Mouse (Mus musculus): Measurements from ENCODE around the gene Crtap. TPM values are rescaled to one million over a fixed set of nuclear protein-coding genes. Genes with fewer than 3 reads are reported as not detected.
"Not testable (repeated sequence)": the region's sequence is repeated elsewhere in the genome, so short reads cannot be mapped to it uniquely, and the experiment has no call there.

The Crtap gene
- polyA plus RNA-seq, 1 experiment = 30.3 TPM

DNA sequence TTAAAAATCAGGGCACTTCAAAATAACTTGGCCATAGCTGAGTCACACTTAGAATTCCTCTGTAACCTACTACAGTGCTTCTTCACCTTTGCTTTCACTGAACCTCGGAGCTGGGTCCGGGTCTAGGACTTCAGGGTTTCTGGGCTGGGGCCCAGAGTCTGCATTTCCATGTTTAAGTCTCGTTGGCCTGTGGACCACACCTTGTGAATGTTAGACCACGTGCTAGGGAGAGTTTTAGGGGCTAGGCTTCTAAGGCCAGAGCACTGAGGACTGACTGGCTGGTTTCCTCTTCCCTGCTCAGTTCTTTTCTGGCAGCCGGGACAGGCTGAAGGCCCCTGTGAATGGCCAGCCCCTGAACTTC, 10.1 kb upstream of the Crtap start:
- no peak for DNase-seq (ENCODE audit: low read depth, low spot score)
- 5% methylated on average over 5 of the region's 5 CpGs for WGBS

DNA sequence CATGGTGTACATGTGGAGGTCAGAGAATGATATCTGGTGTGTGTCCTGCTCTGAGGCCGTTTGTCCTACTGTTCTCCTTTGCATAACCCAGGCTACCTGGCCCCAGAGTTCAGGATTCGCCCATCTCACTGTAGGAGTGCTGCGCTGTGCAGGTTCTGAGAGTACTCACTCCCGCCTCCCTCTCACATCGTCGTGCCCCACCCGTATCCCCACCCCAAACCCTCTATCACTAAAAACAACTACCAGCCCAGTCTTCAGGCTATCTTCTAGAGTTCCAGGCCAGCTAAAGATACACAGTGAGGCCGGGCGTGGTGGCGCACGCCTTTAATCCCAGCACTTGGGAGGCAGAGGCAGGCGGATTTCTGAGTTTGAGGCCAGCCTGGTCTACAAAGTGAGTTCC, 9.2 kb upstream of the Crtap start:
- WGBS = 90% methylated on average over 12 of the region's 12 CpGs
- DNase-seq (ENCODE audit: low read depth, low spot score) = no peak

DNA sequence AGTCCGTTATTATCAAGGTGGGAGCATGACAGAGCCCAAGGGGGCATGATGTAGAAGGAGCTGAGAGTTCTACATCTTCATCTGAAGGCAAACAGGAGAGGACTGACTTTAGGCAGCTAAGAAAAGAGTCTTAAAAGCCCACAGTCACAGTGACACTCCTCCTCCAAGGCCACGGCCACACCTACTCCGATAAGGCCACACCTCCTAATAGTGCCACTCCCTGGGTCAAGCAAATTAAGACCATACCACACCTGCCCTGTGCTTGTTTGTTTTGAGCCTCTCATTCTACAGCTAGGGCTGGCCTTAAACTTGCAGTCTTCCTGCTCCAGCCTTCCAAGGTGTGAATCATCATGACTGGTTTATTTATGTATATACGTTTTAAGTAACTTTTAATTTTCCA, 4.8 kb upstream of the Crtap start:
- DNase-seq (ENCODE audit: low read depth, low spot score) = peak; percentile 42

DNA sequence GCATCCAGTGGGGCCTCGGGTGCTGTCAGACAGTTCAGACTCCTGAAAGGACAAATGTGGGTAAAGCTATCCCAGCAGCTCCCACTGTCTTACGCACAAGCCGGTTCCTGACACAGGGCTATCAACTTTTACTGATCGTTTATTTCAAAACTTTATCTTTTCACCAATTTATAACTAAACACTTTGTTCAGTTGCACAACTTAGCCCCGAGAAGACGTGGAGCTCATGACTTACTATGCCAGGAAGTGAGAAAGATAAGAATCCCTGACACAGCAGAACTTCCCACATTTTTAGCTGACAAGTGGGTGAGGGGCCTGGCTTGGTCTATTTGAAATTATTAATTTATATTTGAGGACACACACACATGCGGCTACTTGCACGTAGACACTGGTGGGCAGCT, 4.2 kb upstream of the Crtap start:
- 78% methylated on average over 8 of the region's 8 CpGs for WGBS

More for the DNA sequence above, 4.8 kb upstream of the Crtap start:
- 36% methylated on average over 4 of the region's 4 CpGs for WGBS

DNA sequence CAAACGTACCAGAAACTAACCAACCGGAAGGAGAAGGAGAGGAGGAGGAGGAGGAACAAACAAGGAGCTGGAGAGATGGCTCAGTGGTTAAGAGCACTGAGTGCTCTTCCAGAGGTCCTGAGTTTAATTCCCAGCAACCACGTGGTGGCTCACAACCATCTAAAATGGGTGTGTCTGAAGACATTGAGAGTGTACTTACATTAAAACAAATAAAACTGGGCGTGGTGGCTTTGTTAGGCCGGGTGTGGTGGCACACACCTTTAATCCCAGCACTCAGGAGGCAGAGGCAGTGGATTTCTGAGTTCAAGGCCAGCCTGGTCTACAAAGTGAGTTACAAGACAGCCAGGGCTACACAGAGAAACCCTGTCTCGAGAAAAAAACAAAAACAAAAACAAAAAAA, 3.7 kb upstream of the Crtap start:
- WGBS = 40% methylated on average over 6 of the region's 6 CpGs
- DNase-seq (ENCODE audit: low read depth, low spot score) = not testable (repeated sequence)

More for the DNA sequence above, 4.2 kb upstream of the Crtap start:
- no peak for DNase-seq (ENCODE audit: low read depth, low spot score)

DNA sequence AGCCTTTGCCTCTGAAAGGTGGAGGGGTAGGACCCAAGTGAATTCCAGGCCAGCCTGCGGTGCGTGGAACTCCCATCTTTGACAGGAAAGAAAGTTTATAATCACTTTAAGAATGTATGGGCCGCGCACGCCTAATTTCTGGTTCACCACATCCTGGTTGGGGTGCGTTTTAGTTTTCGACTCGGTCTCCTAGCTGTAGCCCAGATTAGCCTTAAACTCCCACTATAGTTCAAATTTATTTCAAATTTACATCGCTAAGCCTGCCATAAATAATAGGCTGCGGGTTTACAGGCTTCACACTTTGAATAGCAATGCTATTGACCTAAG, 237 bp upstream of the Crtap start:
- 2% methylated on average over 10 of the region's 10 CpGs for WGBS
- DNase-seq (ENCODE audit: low read depth, low spot score) = no peak

DNA sequence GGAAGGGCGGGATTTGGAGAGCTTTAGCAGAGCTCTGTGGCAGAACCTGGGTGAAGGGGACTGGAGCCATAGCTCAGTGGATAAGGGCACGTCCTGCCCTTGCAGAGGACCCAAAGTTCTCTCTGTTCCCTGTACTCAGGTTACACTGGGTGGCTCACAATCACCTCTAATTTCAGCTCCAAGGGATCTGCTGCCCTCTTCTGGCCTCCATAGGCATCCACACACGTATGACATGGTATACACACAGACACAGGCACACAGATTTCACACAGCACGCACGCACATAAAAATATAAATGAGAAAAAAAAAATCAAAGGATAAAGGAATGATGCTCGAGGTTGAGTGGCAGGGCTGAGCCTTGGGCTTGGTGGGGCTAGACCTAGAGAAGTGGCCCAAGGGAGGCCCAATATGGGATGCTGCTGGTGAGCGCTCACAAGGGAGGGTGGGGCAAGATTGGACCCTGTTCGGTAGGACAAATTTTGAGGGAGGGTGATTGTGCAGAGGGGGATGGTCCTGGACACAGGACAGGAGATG, 1.0 kb downstream of the Crtap start:
- WGBS = 83% methylated on average over 8 of the region's 8 CpGs
- DNase-seq (ENCODE audit: low read depth, low spot score) = no peak

DNA sequence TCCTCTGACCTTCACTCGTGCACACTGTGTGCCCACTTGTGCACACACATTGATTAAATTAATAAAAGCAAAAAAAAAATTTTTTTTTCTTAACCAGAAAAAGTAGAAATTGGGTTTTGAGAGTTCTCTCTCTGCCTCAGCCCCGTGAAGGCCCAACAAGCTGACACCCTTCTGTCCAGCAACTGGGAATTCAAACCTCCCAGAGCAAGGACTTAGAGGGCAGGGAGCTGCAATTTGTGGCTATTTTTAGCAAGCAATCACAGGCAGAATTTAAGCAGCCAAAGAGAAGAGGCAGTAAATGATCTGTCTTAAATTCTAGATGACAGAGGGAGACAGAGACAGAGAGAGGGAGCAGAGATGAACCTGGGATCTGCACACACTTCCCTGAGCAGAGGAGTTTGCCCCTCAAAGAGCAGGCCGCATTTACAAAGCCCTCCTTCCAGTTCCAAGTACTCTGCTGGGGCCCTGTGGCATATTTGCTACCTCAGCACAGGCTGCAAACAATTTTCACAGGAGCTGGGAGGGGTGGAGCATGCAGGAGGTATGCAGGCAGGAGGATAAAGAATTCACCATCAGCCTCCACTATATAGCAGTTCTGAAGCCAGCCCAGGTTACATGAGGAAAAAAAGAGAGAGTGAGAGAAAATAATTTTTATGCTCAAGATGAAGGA, 1.6 kb downstream of the Crtap start:
- 66% methylated on average over 3 of the region's 3 CpGs for WGBS
- DNase-seq (ENCODE audit: low read depth, low spot score) = no peak

GRCm38 (mm10) chr9:114388288-114388687, 2.2 kb downstream of the Crtap start:
- DNase-seq (ENCODE audit: low read depth, low spot score) = no peak
- 74% methylated on average over 8 of the region's 8 CpGs for WGBS

GRCm38 (mm10) chr9:114387086-114387485, 3.4 kb downstream of the Crtap start:
- WGBS = 65% methylated on average over 6 of the region's 6 CpGs
- no peak for DNase-seq (ENCODE audit: low read depth, low spot score)

DNA sequence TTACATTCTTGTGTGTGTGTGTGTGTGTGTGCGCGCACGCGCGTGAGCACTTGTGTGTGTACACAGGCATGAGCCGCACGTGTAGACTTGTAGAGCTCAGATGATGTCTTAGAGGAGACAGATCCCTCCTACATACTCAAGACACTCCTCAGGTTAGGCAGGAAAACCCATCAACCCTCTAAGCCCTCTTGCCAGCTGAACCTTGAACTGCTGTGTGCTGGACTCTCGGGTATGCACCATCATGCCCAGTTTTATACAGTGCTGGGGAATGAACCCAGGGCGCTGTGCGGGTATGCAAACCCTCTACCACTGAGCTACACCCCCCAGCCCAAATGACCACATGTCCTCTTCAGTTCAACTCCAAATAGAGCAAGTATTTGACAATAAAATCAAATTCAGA, 5.3 kb downstream of the Crtap start:
- DNase-seq (ENCODE audit: low read depth, low spot score) = no peak

GRCm38 (mm10) chr9:114384691-114385090, 5.8 kb downstream of the Crtap start:
- DNase-seq (ENCODE audit: low read depth, low spot score) = no peak
- 94% methylated on average over 24 of the region's 24 CpGs for WGBS

More for the DNA sequence above, 5.3 kb downstream of the Crtap start:
- WGBS = 91% methylated on average over 10 of the region's 10 CpGs

DNA sequence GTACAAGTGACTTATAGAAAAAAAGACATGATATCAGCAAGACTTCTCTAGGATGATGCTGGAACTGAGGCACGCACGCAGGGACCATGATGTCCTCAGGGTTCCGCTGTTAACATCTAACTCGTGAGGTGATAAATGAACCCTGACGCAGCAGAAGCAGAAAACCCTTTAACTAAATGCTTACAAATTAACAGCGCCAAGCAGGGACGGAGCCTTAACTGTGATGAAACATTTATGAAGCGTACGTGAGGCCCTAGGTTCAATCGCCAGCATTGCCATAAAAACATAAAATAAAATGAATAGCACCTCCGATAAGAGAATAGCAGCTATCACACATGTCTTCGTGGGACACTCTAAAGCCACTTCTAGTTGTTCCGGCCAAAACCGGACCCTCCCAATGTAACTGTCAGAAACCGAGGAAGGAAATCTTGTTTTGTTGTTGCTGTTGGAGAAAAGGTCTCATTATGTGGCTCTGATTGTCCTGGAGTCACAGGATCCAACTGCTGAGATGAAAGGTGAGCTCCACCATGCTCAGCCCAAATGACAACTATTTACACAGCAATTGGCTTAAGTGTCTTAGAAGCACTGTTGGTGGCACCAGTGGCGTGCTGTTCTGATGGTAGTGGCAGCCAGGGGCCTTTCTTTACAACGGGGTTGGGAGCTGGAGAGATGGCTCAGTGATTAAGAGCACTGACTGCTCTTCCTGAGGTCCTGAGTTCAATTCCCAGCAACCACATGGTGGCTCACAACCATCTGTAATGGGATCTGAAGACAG, 7.4 kb downstream of the Crtap start:
- 38% methylated on average over 17 of the region's 17 CpGs for WGBS
- DNase-seq (ENCODE audit: low read depth, low spot score) = no peak

DNA sequence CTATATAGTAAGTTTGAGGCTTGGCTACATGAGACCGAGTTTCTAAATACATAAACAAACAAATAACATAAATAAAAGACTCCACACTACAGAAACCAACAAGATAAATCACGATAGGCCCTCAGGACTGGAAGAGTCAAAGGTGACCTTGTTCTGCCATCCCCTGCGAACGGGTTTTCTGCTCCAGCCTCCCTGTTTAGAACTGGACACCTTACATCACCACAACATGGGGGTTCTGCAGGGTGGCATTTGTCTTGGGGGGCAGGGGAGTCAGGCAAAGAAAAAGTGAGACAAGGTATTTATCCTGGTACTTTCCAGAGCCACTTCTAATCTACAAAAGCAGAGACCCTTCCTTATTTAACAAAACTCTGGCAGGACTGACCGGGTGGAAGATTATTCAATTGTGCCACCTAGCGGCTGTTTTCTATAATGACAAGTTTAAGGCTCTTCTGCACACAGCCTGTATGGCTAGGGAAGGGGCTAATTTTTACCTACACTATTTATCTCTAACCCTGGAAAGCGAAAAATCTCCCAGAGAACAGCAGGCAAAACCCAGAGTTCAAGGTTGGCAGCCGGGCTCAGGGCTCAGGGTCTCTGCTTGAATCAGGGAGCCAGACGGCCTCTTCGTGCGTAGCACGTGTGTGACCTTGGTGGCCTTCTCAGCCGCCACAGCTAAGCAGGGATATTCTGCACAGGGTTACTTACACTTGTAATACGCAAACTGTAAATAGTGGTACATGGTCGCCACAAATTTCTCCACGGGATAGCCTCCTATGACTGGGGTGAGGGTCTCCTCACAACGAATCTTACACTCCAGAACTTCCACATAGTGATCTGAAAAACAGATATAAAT, 9.4 kb downstream of the Crtap start:
- WGBS = 68% methylated on average over 17 of the region's 17 CpGs
- no peak for DNase-seq (ENCODE audit: low read depth, low spot score)

- DNase-seq (ENCODE audit: low read depth, low spot score) = no peak
- WGBS = 51% methylated on average over 12 of the region's 12 CpGs
Observed at GRCm38 (mm10) chr9:114379871-114380270, 10.6 kb downstream of the Crtap start.

DNA sequence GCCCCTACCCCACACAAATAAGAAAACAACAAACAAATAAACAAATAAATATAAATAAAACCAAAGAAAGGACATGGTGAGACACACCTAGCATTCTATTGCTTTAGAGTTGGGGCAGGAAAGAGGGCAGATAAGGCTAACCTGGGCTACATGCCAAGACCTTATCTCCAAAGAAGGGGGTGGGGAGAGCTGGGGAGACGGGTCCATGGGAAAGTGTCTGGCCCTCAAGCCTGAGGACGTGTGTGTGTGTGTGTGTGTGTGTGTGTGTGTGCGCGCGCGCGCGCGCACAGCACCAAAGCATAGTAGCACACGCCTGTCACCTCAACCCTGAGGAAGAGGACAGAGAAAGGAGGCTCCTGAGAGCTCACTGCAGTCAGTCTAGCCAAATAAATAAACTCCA, 13.3 kb downstream of the Crtap start:
- 63% methylated on average over 10 of the region's 10 CpGs for whole genome bisulfite sequencing
- DNase-seq (ENCODE audit: low read depth, low spot score) = no peak

DNA sequence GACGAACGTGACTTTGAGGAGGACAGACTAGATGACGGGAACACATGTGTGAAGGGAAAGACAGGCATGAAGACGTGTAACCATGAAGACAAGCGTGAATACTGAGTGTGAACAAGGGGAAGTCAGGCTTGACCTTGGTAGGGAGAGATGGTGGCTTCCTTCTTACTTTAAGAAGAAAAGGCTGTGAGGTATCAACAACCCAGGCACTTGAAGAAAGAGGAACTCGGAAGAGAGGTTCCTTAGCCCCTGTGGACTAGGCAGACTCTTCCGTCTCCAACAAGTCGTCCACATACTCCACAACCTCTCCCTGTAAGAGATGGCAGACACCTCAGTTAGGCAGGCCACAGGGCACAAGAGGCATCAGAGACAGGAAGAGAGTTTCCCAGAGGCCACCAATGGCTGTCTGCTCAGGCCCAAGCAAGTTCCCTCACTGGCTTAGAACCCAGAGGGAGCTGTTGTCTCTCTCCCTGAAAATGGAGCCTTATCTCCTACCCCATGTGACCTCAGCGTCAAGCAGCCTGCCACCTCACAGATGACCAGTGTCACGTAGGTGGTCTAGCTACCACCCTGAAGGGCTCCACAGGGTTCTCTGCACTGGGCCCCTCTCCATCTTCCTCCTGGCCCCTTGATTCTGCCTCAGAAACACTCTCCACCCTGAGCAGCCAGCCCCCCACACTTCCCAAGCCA, 15.1 kb downstream of the Crtap start:
- 92% methylated on average over 10 of the region's 10 CpGs for WGBS
- no peak for DNase-seq (ENCODE audit: low read depth, low spot score)

- 38% methylated on average over 5 of the region's 5 CpGs for WGBS
Observed at GRCm38 (mm10) chr9:114371717-114372116, 18.8 kb downstream of the Crtap start.

DNA sequence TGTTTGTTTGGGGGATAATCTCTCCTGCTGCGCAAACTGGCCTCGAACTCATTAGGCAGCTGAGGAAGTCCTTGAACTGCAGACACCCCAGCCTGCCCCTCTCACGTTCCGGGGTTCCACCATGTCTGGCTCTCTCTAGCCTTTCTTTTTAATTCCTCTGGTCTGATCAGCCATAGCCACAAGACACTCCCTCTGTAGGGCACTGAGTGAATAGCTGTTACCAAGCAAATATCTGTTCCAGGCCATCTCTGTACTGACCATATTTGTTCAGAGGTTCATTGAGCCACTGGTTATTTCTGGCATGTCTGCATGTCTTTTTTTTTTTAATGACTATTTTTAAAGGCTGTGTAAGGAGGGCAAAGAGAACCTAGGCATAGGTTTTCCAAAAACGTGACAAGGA, 21.1 kb downstream of the Crtap start:
- not testable (repeated sequence) for DNase-seq (ENCODE audit: low read depth, low spot score)
- whole genome bisulfite sequencing = 31% methylated on average over 5 of the region's 5 CpGs

More at GRCm38 (mm10) chr9:114371717-114372116, 18.8 kb downstream of the Crtap start:
- DNase-seq (ENCODE audit: low read depth, low spot score) = not testable (repeated sequence)

- 7% methylated on average over 12 of the region's 12 CpGs for WGBS
- no peak for DNase-seq (ENCODE audit: low read depth, low spot score)
Observed at GRCm38 (mm10) chr9:114368471-114368858, 22.0 kb downstream of the Crtap start.

Data from large intestine, adult 2 months (tissue).